ENCODE assay signal across 22 mouse cellular contexts in genomic region chr7:92758067-92758466, GRCm38 (mm10). TPM values are rescaled to one million over a fixed set of nuclear protein-coding genes. Genes with fewer than 3 reads are reported as not detected.
DNase-seq lines count a peak whose midpoint lies in the region; ATAC-seq and TF ChIP-seq lines count a peak whose summit lies in the region.
"Had no signal": no experiment of that assay in that cellular context is flagged by ENCODE, and none has a peak within 500 bp of the region (broad histone marks: within the 10 kb centered on the region; RNA-seq: fewer than 3 reads in every experiment).

No protein-coding gene starts in this region.

- no peak overlapping the region for H3K9ac ChIP-seq in intestine, embryonic 16.5 days (ENCODE audit: low read depth, low read length)
- no peak overlapping the region for H3K9ac ChIP-seq in hindbrain, embryonic 11.5 days (ENCODE audit: low read depth, low read length)
- H3K9ac ChIP-seq: embryonic facial prominence, embryonic 12.5 days; hindbrain, embryonic 14.5 days had no signal

- no peak overlapping the region for H3K4me3 ChIP-seq in gastrocnemius, adult 2 months
- no peak overlapping the region for H3K4me3 ChIP-seq in intestine, embryonic 16.5 days (ENCODE audit: low read length)
- H3K4me3 ChIP-seq in small intestine, adult 2 months (ENCODE audit: low read depth, low read length), result no peak overlapping the region
- H3K4me3 ChIP-seq in hindbrain, embryonic 11.5 days (ENCODE audit: low read depth, low read length), result no peak overlapping the region
- H3K4me3 ChIP-seq: embryonic facial prominence, embryonic 12.5 days; heart, embryonic 10.5 days had no signal

- CTCF ChIA-PET in Patski (lab: Charles Lee), result interaction anchor here (0.6 to 1.8 kb wide), 3 partner anchors 8 to 241 kb away, joined by 3 to 5 read pairs (median 4); no protein-coding TSS in a partner anchor

- ATAC-seq in Patski, result peak; percentile 39
- ATAC-seq in intestine, embryonic 16.5 days, result peak; percentile 86
- ATAC-seq in hindbrain, embryonic 11.5 days (ENCODE audit: low FRiP score), result no peak
- ATAC-seq: forebrain, embryonic 14.5 days had no signal

- no peaks in the 10 kb centered on the region for H3K27me3 ChIP-seq in Patski
- no peaks in the 10 kb centered on the region for H3K27me3 ChIP-seq in intestine, embryonic 16.5 days (replicated peaks; ENCODE audit: control insufficient read depth, insufficient read depth, low read length)
- H3K27me3 ChIP-seq in small intestine, adult 2 months (ENCODE audit: control insufficient read depth, insufficient read depth, low read length), result no peaks in the 10 kb centered on the region
- H3K27me3 ChIP-seq in hindbrain, embryonic 11.5 days (ENCODE audit: control insufficient read depth, insufficient read depth, low read length), result no peaks in the 10 kb centered on the region
- H3K27me3 ChIP-seq: embryonic facial prominence, embryonic 12.5 days had no signal

- TF ChIP-seq POLR2A in small intestine, adult 2 months (IDR thresholded peaks at IDR 0.05; ENCODE audit: low read depth, low read length), result no peak

- no peaks in the 10 kb centered on the region for H3K36me3 ChIP-seq in intestine, embryonic 16.5 days (ENCODE audit: control insufficient read depth, insufficient read depth, low read length)
- no peaks in the 10 kb centered on the region for H3K36me3 ChIP-seq in small intestine, adult 2 months (ENCODE audit: control insufficient read depth, insufficient read depth, low read length)
- no peaks in the 10 kb centered on the region for H3K36me3 ChIP-seq in hindbrain, embryonic 11.5 days (ENCODE audit: control insufficient read depth, insufficient read depth, low read length)
- H3K36me3 ChIP-seq: embryonic facial prominence, embryonic 12.5 days; heart, embryonic 10.5 days had no signal

- WGBS in intestine, embryonic 16.5 days, result 53% methylated on average over 5 of the region's 5 CpGs
- 26% methylated on average over 5 of the region's 5 CpGs for whole genome bisulfite sequencing in small intestine, adult 2 months
- WGBS in hindbrain, embryonic 11.5 days, result 88% methylated on average over 5 of the region's 5 CpGs

- H3K4me2 ChIP-seq in intestine, embryonic 16.5 days (ENCODE audit: low read depth, low read length), result no peak overlapping the region
- no peak overlapping the region for H3K4me2 ChIP-seq in hindbrain, embryonic 11.5 days (replicated peaks; ENCODE audit: low read depth, low read length)
- H3K4me2 ChIP-seq: embryonic facial prominence, embryonic 12.5 days; hindbrain, embryonic 14.5 days had no signal

- no peaks in the 10 kb centered on the region for H3K9me3 ChIP-seq in intestine, embryonic 16.5 days (ENCODE audit: control insufficient read depth, low read length)
- H3K9me3 ChIP-seq in hindbrain, embryonic 11.5 days (ENCODE audit: control insufficient read depth, low read length), result no peaks in the 10 kb centered on the region
- H3K9me3 ChIP-seq: embryonic facial prominence, embryonic 12.5 days; heart, embryonic 10.5 days had no signal

- no peak for TF ChIP-seq CTCF in gastrocnemius, adult 2 months (IDR thresholded peaks at IDR 0.05)
- TF ChIP-seq CTCF in Patski (IDR thresholded peaks at IDR 0.05), result no peak
- TF ChIP-seq CTCF in small intestine, adult 2 months (IDR thresholded peaks at IDR 0.05; ENCODE audit: extremely low read depth, insufficient read length, insufficient replicate concordance, low read depth, low read length), result no peak

- POLR2A ChIA-PET in Patski (lab: Charles Lee), result no interaction called here

- H3K4me1 ChIP-seq in intestine, embryonic 16.5 days (ENCODE audit: control insufficient read depth, insufficient read depth, low read length), result no peaks in the 10 kb centered on the region
- H3K4me1 ChIP-seq in small intestine, adult 2 months (ENCODE audit: control insufficient read depth, insufficient read depth, insufficient read length, low read length), result peaks cover 6% of the 10 kb centered on the region; the same call in 1 of the 2 replicates
- H3K4me1 ChIP-seq in hindbrain, embryonic 11.5 days (replicated peaks; ENCODE audit: control insufficient read depth, insufficient read depth, low read length), result no peaks in the 10 kb centered on the region
- H3K4me1 ChIP-seq: embryonic facial prominence, embryonic 12.5 days; heart, embryonic 10.5 days had no signal

- DNase-seq in gastrocnemius, adult 2 months, result peak; percentile 50
- no peak for DNase-seq in gastrocnemius, postnatal 36 days
- DNase-seq in Patski (ENCODE audit: low read depth, low spot score), result no peak
- DNase-seq in hindbrain, embryonic 11.5 days (ENCODE audit: low spot score), result no peak
- DNase-seq in gastrocnemius, adult 8-10 months (ENCODE audit: low spot score in 2 of 2), result no peak
- no peak for DNase-seq in lung, postnatal 10 days
- DNase-seq: adrenal gland, adult 2 months; adrenal gland, postnatal 36 days; cerebellum, adult 11 months; cerebellum, adult 8-10 months; cerebellum, postnatal 14 days; gastrocnemius, postnatal 14 days; heart, adult 18-20 months; heart, postnatal 10 days; kidney, adult 18-20 months had no signal

- peak overlapping the region; percentile 81 for H3K27ac ChIP-seq in gastrocnemius, adult 2 months
- no peak overlapping the region for H3K27ac ChIP-seq in intestine, embryonic 16.5 days (ENCODE audit: low read length)
- peak overlapping the region; percentile 68; the same call in 1 of the 2 replicates for H3K27ac ChIP-seq in small intestine, adult 2 months (ENCODE audit: insufficient read depth, low read depth, low read length)
- H3K27ac ChIP-seq in hindbrain, embryonic 11.5 days (ENCODE audit: low read depth, low read length), result no peak overlapping the region
- H3K27ac ChIP-seq: embryonic facial prominence, embryonic 12.5 days; heart, embryonic 10.5 days; hindbrain, embryonic 14.5 days had no signal

- in situ Hi-C loops in Patski (cut with MboI; ENCODE audit: low pct_unique_long_range_greater_than_20kb), result no loop called here

- intact Hi-C loops in gastrocnemius, adult 2 months (cut with DNase I), result loop anchor here (5.0 kb wide), 1 partner anchor 39 kb away; no protein-coding TSS in a partner anchor
- intact Hi-C loops in gastrocnemius, postnatal 36 days (cut with DNase I), result no loop called here

RNA-seq across cellular contexts. Expression of gene Rab30, which starts 16.7 kb away (rescaled TPM):
- 1 to 10 TPM; 6.5 to 7.7 TPM for total RNA-seq in gastrocnemius, adult 2 months (2021)
- 1 to 10 TPM; 5.7 to 6.6 TPM for total RNA-seq in gastrocnemius, postnatal 36 days (2021)
- 9.8 TPM for polyA plus RNA-seq in Patski (2021)
- polyA plus RNA-seq in intestine, embryonic 16.5 days (2015; fragmentation: Nextera tagmentation; extraction: Ambion mirVana), result 30.3 and 37.3 TPM in 2 replicates
- 1.7 and 6.9 TPM in 2 replicates for polyA plus RNA-seq in small intestine, adult 2 months (2012; rRNA removed)
- 24.0 and 24.5 TPM in 2 replicates for polyA plus RNA-seq in hindbrain, embryonic 11.5 days (2014; fragmentation: Nextera tagmentation; extraction: Ambion mirVana)
- 10 to 100 TPM in 1 of 4 experiments, 1 to 10 TPM in 3; 2.9 to 12.1 (median 5.6) TPM for total RNA-seq in gastrocnemius, adult 8-10 months (2022)
- total RNA-seq: hematopoietic stem cell, adult 5-6 weeks had no signal

Comparison
In these comparisons a context has a peak if more than half of its experiments do, and no peak if none do; other contexts are left out.
1. H3K27ac ChIP-seq: peak in gastrocnemius, adult 2 months (single experiment) and small intestine, adult 2 months (single experiment); none in intestine, embryonic 16.5 days (single experiment) and hindbrain, embryonic 11.5 days (single experiment).